Mouse (Mus musculus) bone marrow macrophage, adult 2 months (primary cell): ENCODE results near the gene Cand2.

Experiments
- CTCF ChIP-seq: IDR thresholded peaks from 2 replicates; pipeline ENCODE4 v1.5.1; 2012; ENCODE audit warnings: low read depth, mild to moderate bottlenecking, low read length, moderate library complexity
- POLR2A ChIP-seq: IDR thresholded peaks from 2 replicates; pipeline ENCODE4 v1.6.1; 2012; ENCODE audit warnings: mild to moderate bottlenecking, low read depth, low read length, borderline replicate concordance

DNA sequence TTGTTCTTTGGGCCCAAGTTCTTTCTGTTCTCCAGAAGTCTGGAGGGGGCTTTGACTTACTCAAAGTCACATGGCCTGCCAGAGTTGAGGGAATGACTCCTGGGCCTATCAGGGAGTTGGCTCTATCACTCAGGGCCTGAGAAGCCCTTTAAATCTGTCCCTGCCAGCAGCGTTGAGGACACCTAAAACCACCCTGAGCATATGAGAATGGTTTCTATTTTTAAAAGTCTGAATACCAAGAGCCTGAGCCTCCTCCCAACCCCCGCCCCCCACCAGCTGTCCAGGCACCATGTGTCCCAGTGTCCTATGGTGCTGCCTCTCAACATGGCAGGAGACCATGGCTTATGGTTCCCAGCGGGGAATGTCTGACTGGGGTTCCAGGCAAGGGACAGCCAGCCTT, 1.5 kb downstream of the Cand2 start:
- TF ChIP-seq POLR2A (no peak), CTCF (no peak)
